Mouse (Mus musculus) testis, adult 2 months (tissue): Measurements from ENCODE around the gene Mtf1.

Source experiments
- CTCF ChIP-seq: fragments of 200-500 bp; IDR thresholded peaks from 2 replicates; pipeline ENCODE4 v1.5.1; 2012; ENCODE audit warnings: low read depth, mild to moderate bottlenecking, inconsistent platforms, low read length, moderate library complexity; ENCODE audit not compliant: control insufficient read depth, insufficient read depth, insufficient replicate concordance
- POLR2A ChIP-seq: fragments of 200-500 bp; IDR thresholded peaks from 2 replicates; pipeline ENCODE4 v1.6.1; 2012; ENCODE audit warnings: low read depth, mild to moderate bottlenecking, inconsistent platforms, low read length, moderate library complexity; ENCODE audit not compliant: control insufficient read depth

- TF ChIP-seq CTCF = no peak
- no peak for TF ChIP-seq POLR2A
These were observed 23.6 kb downstream of the Mtf1 start for GRCm38 (mm10) chr4:124825371-124825965.
